25 mouse cellular contexts compared by ENCODE assay signal in genomic region chr15:67033936-67034335, GRCm38 (mm10).
"Had no signal": no experiment of that assay in that cellular context is flagged by ENCODE, and none has a peak within 500 bp of the region (broad histone marks: within the 10 kb centered on the region; RNA-seq: fewer than 3 reads in every experiment).

No protein-coding gene starts in this region.

- ATAC-seq: hindbrain, embryonic 16.5 days; inflammation-experienced regulatory T-cells, adult 6 months; intestine, embryonic 15.5 days; intestine, postnatal 0 days; liver, embryonic 12.5 days had no signal

- H3K27ac ChIP-seq: heart, adult 2 months; heart, embryonic 13.5 days; heart, embryonic 15.5 days; hindbrain, embryonic 10.5 days; hindbrain, embryonic 12.5 days; hindbrain, embryonic 14.5 days; intestine, embryonic 15.5 days; layer of hippocampus, adult 2 months; limb, embryonic 13.5 days; limb, embryonic 15.5 days; liver, embryonic 12.5 days; liver, embryonic 14.5 days had no signal

- H3K27me3 ChIP-seq: heart, embryonic 13.5 days; heart, embryonic 15.5 days; intestine, embryonic 15.5 days; limb, embryonic 13.5 days; limb, embryonic 15.5 days had no signal

- DNase-seq: gastrocnemius, postnatal 14 days; heart, adult 2 months; heart, postnatal 14 days; heart, postnatal 36 days; kidney, adult 18-20 months; kidney, adult 8-10 months; kidney, postnatal 10 days; kidney, postnatal 25 days; kidney, postnatal 4 days; left cerebral cortex, postnatal 4 days had no signal

- H3K4me3 ChIP-seq: heart, adult 2 months; heart, embryonic 13.5 days; heart, embryonic 15.5 days; hindbrain, embryonic 10.5 days; hindbrain, embryonic 12.5 days; intestine, embryonic 15.5 days; layer of hippocampus, adult 2 months; limb, embryonic 13.5 days; limb, embryonic 15.5 days; liver, embryonic 12.5 days had no signal

- H3K9me3 ChIP-seq: heart, embryonic 13.5 days; heart, embryonic 15.5 days; hindbrain, embryonic 10.5 days; hindbrain, embryonic 12.5 days; intestine, embryonic 15.5 days; limb, embryonic 13.5 days; limb, embryonic 15.5 days; liver, embryonic 12.5 days had no signal

- H3K9ac ChIP-seq: heart, embryonic 13.5 days; heart, embryonic 15.5 days; hindbrain, embryonic 12.5 days; hindbrain, embryonic 14.5 days; intestine, embryonic 15.5 days; limb, embryonic 13.5 days; limb, embryonic 15.5 days; liver, embryonic 12.5 days; liver, embryonic 14.5 days had no signal

- H3K4me1 ChIP-seq: hindbrain, embryonic 12.5 days had no signal

- H3K36me3 ChIP-seq: heart, embryonic 13.5 days; heart, embryonic 15.5 days; hindbrain, embryonic 10.5 days; hindbrain, embryonic 12.5 days; intestine, embryonic 15.5 days; limb, embryonic 13.5 days; limb, embryonic 15.5 days; liver, embryonic 12.5 days had no signal

- H3K4me2 ChIP-seq: heart, embryonic 11.5 days; heart, embryonic 13.5 days; heart, embryonic 15.5 days; hindbrain, embryonic 12.5 days; hindbrain, embryonic 14.5 days; intestine, embryonic 15.5 days; limb, embryonic 13.5 days; limb, embryonic 15.5 days; liver, embryonic 12.5 days had no signal
